Mouse (Mus musculus) adrenal gland, postnatal 10 days (tissue): ENCODE data around the gene Zfp800. TPM values are rescaled to one million over a fixed set of nuclear protein-coding genes. Genes with fewer than 3 reads are reported as not detected.

ENCODE experiments used
- DNase-seq: peaks from one replicate; pipeline ENCODE4 v3.0.0; 2021; ENCODE audit warnings: mixed read lengths
- total RNA-seq, 2 experiments: library from RNA; stranded (reverse); gene quantifications; 2 replicates each; pipeline ENCODE4 v1.2.3; 2021

Zfp800 gene
- total RNA-seq, 2 experiments from 2014 or later, result 18.4 to 20.1 TPM

- DNase-seq, result no peak
These were observed 1.6 kb downstream of the Zfp800 start for GRCm38 (mm10) chr6:28396051-28396852.

GRCm38 (mm10) chr6:28389038-28389437 lies 8.8 kb downstream of the Zfp800 start:
- no peak for DNase-seq

GRCm38 (mm10) chr6:28385169-28385568 lies 12.6 kb downstream of the Zfp800 start:
- no peak for DNase-seq

GRCm38 (mm10) chr6:28381983-28382382 lies 15.8 kb downstream of the Zfp800 start:
- no peak for DNase-seq

GRCm38 (mm10) chr6:28369966-28370683 lies 27.7 kb downstream of the Zfp800 start:
- DNase-seq, result no peak

- DNase-seq, result no peak
These were observed 30.2 kb downstream of the Zfp800 start for GRCm38 (mm10) chr6:28367575-28367974.

- DNase-seq, result no peak
These were observed 46.7 kb downstream of the Zfp800 start for GRCm38 (mm10) chr6:28351066-28351465.

GRCm38 (mm10) chr6:28345677-28346076 lies 52.1 kb downstream of the Zfp800 start:
- DNase-seq, result no peak

GRCm38 (mm10) chr6:28345181-28345580 lies 52.6 kb downstream of the Zfp800 start:
- peak; percentile 48 for DNase-seq

- DNase-seq, result no peak
These were observed 54.9 kb downstream of the Zfp800 start for GRCm38 (mm10) chr6:28342863-28343262.

- no peak for DNase-seq
These were observed 56.6 kb downstream of the Zfp800 start for GRCm38 (mm10) chr6:28341174-28341573.

- DNase-seq, result peak; percentile 2
These were observed 58.4 kb downstream of the Zfp800 start for GRCm38 (mm10) chr6:28339410-28339809.

GRCm38 (mm10) chr6:28333696-28334095 lies 64.1 kb downstream of the Zfp800 start:
- DNase-seq, result no peak

- no peak for DNase-seq
These were observed 65.3 kb downstream of the Zfp800 start for GRCm38 (mm10) chr6:28332546-28332945.

- no peak for DNase-seq
These were observed 68.0 kb downstream of the Zfp800 start for GRCm38 (mm10) chr6:28329815-28330214.

GRCm38 (mm10) chr6:28329002-28329596 lies 68.7 kb downstream of the Zfp800 start:
- DNase-seq, result no peak

- DNase-seq, result no peak
These were observed 71.1 kb downstream of the Zfp800 start for GRCm38 (mm10) chr6:28326720-28327119.

- no peak for DNase-seq
These were observed 75.4 kb downstream of the Zfp800 start for GRCm38 (mm10) chr6:28322399-28322798.

- no peak for DNase-seq
These were observed 78.0 kb downstream of the Zfp800 start for GRCm38 (mm10) chr6:28319648-28320270.

GRCm38 (mm10) chr6:28318820-28319573 lies 78.8 kb downstream of the Zfp800 start:
- no peak for DNase-seq

- no peak for DNase-seq
These were observed 82.6 kb downstream of the Zfp800 start for GRCm38 (mm10) chr6:28315208-28315607.

GRCm38 (mm10) chr6:28312067-28312466 lies 85.7 kb downstream of the Zfp800 start:
- no peak for DNase-seq
